Mouse (Mus musculus): ENCODE measurements around the gene Cyp4f15.

DNA sequence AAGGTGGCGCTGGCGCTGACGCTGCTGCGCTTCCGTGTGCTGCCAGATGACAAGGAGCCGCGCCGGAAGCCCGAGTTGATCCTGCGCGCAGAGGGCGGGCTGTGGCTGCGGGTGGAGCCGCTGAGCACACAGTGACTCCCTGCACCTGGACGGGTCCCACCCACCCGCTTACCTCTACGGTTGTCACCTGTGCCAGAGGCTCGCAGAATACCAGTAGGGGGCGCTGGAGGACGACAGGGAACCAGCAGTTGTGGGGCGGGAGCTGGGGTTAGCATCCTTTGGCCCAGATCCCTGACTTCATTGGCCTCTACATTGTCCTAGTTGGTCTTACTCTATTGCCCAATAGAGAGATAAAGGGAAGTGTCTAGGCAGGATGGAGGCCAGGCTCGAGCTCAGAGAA is 17.4 kb downstream of the Cyp4f15 start:
- TF ChIP-seq CTCF (conservative IDR thresholded peaks at IDR 0.05 in 1 of 2, IDR thresholded peaks at IDR 0.05 in 1 of 2; ENCODE audit: low read depth in 2 of 2, low read length in 2 of 2), result peak in 1 of 2 experiments; percentile 40; a peak in 2 of 4 replicates
- no peak for TF ChIP-seq ZKSCAN1 (IDR thresholded peaks at IDR 0.05; ENCODE audit: borderline replicate concordance, low read depth, low read length)

Data from CH12.LX (cell line).